Mouse (Mus musculus) inflammation-experienced regulatory T-cells, adult 6 months (primary cell): ENCODE results near the gene Mmp23. TPM values are rescaled to one million over a fixed set of nuclear protein-coding genes. Genes with fewer than 3 reads are reported as not detected.
A peak's percentile ranks its signal among the peaks of the same experiment; 100 is the strongest.
"Not testable (repeated sequence)": the region's sequence is repeated elsewhere in the genome, so short reads cannot be mapped to it uniquely, and the experiment has no call there.

Experiments
- ATAC-seq: one replicate; pipeline ENCODE4 v1.8.0; 2017
- polyA plus RNA-seq, 3 experiments: library from polyadenylated mRNA; unstranded; fragments of 100-300 nt; shearing (Covaris generic); gene quantifications; one replicate each; pipeline ENCODE4 v1.2.1; 2017

Mmp23 gene
- not detected for polyA plus RNA-seq

DNA sequence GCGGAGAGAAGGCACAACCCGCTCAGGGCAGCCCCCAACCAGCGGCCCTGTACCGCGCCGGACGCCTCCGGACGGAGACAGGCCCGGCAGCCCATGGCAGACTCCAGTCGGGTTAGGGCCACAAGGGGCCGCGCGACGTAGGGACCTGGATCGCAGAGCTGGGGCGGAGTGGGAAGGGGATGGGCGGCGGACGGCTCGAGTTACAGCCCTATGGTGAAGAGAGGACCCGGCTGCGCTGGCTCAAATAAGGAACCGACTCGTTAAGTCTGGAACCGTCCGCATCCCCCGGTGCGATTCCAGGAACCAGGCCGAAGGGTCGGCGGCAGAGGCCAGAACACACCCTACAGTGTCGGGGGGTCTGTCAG, at the start of gene Mmp23:
Mmp23 (minus strand) TSS at position 299 of the 365 bp plus-strand sequence.
- ATAC-seq = no peak

DNA sequence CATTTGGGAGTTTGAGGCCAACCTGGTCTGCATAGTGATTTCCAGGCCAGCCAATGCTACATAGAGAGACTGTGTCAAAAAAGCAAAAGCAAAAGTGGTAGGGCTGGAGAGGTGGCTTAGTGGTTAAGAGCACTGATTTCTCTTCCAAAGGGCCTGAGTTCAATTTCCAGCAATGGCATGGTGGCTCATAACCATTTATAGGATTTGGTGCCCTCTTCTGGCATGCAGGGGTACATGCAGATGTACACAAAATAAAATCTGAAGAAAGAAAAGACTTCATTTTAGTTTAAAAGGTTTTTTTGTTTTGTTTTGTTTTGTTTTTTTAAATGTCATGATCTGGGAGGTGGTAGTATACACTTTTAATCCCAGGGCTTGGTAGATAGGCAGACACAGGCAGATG, 47.2 kb upstream of the Mmp23 start:
- peak; percentile 30 for ATAC-seq

DNA sequence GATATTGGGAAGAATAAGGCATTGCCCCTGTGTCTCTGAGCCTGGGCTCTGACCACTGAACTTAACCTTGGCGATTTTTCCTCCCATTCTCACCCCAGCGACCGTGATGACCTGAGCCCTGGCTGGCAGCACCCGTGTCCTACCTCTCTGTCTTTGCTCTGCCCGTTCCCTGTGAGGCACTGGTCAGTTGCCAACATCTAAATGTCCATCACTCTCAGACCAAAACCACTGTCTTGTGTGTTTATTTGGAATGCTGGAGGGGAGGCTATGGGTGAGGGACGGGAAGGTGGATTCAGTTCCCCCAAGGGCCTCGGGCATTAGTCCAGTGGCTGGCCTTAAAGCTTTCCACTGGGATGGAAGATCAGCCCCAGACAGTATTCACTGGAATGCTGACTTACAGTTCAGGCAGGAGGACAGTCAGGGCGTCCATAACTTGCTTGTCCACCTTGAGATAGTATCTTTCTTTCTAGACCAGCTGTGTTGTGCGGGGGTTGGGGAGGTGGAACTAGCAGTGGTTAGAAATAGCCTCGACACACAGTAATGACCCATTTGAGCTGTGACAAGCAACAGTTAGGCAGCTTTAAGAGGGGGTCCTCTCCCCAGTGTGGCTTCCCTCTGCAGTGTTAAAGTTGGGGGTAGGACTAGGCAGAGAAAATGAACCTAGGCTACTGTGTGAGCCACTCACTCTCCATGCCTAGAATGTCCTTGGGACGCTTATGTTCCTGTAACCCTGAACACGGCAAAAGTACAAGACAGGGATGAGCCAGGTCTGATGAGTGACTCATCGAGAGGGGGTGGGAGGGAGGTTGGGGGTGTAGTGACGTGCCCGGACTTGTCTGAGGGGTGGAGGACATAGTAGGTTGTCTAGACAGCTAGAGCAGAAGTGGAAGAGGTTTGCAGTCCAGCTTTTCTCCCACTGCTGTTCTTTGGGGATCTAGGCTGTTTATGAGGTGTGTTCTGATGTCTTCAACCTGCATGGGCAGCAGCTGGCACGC, 43.4 kb upstream of the Mmp23 start:
- no peak for ATAC-seq

DNA sequence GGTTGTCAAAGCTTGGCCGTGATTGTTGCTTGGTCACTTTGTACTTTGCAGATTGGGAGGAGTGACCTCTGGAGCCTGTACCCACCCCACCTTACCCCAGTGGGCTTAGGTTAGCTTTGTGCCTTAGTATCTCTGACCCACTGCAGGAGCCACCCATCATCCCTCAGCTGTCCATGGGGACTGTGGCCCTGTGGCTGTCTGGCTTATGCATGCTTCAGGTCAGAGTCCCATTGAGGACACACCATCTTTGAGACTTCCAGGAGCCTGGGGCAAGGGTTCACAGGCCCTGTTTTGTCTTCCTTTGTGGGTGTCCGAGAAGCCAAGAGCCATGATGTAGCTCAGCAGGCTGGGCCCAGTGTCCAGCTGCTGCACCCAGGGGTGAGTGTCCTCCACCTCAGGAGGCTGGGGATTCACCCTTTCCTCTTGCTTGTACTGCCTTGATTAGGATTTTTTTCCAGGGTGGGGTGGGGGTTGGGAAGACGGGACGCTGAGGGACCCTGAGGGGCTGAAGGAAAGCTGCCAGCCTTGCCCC, 42.4 kb upstream of the Mmp23 start:
- ATAC-seq = no peak

DNA sequence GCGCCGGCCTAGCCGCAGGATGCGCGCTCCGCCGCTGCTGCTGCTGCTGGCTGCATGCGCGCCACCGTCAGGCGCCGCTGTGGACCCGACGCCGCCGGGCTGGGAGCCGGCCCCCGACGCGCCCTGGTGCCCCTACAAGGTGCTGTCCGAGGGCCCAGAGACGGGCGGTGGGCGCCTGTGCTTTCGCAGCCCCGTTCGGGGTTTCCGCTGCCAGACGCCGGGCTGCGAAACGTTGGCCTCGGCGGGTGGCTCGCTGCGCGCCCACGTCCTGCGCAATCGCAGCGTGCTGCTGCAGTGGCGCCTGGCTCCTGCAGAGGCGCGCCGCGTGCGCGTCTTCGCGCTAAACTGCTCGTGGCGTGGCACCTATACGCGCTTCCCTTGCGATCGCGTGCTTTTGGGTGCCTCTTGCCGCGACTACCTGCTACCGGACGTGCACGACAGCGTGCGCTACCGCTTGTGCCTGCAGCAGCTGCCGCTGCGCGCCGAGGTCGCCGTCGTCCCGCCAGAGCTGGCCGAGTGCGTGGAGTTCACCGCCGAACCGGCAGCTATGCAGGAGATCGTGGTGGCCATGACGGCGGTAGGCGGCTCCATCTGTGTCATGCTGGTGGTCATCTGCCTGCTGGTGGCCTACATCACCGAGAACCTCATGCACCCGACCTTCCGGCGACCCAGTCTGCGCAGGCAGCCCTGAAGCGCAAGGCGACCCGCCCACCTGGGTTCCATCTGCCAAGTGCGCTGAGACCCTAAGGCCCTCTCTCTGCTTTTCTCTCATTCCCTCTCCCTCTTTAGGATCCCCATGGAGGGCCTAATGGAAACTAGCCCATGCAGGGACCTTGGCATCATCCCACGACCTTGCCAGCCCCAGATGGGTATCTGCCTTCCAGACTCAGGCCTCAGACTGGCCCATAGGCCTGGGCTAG, 41.6 kb upstream of the Mmp23 start:
- peak; percentile 84 for ATAC-seq

DNA sequence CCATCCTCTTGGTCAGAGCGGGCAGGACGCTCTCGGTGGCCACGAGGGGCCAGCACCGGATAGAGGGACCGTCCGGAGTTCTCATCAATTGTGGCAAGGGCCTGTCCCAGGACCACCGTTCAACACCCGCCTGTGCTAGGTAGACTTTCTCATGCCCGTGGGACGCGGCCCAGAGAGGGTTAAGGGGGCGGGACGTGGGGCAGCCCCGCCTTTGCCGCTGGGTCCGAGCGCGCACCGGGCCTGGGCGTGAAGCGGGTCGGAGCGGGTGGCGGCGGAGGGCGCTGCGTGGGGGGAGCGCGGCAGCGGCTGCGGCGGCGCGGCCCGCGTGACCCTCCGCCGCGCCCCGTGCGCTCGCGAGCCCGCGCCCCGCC, 40.9 kb upstream of the Mmp23 start, which contains the start of gene Fndc10:
Fndc10 (plus strand) TSS at position 232 of the 371 bp plus-strand sequence.
- peak; percentile 53 for ATAC-seq

DNA sequence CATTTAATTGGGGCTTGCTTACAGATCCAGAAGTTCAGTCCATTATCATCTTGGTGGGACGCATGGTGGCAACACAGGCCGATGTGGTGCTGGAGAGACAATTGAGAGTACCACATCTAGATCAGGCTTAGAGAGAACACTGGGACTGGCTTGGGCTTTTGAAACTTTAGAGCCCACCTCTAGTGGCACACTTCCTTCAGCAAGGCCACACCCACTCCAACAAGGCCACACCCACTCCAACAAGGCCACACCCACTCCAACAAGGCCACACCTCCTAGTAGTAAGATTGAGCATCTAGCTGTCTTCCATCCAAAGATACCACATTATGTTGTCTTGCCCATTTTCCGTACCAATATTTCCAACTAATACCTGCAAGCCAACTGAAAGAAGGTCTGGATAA, 39.2 kb upstream of the Mmp23 start:
- no peak for ATAC-seq

GRCm38 (mm10) chr4:155690571-155691375, 37.6 kb upstream of the Mmp23 start:
- no peak for ATAC-seq

- not testable (repeated sequence) for ATAC-seq
Measured at GRCm38 (mm10) chr4:155687764-155688163, 34.6 kb upstream of the Mmp23 start.

DNA sequence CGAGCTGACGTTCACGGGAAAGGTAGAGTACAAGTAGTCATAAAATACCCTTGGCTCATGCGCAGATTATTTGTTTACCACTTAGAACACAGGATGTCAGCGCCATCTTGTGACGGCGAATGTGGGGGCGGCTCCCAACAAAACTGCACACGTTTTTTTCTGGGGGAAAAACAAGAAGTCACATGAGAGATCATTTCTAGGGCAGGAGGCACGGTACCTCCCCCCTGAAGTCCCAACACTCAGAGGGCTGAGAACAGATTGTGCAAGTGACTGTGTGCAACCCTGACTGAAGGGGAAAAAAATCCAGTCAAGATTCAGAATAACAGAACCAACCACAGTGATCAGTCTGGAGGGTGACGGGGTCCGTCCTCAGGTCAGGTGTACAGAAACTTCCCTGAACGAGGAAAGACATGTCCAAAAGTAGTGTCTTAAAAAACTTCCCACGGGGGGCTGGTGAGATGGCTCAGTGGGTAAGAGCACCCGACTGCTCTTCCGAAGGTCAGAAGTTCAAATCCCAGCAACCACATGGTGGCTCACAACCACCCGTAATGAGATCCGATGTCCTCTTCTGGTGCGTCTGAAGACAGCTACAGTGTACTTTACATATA, 30.6 kb upstream of the Mmp23 start:
- not testable (repeated sequence) for ATAC-seq

- no peak for ATAC-seq
Measured at GRCm38 (mm10) chr4:155675991-155676390, 22.8 kb upstream of the Mmp23 start.

DNA sequence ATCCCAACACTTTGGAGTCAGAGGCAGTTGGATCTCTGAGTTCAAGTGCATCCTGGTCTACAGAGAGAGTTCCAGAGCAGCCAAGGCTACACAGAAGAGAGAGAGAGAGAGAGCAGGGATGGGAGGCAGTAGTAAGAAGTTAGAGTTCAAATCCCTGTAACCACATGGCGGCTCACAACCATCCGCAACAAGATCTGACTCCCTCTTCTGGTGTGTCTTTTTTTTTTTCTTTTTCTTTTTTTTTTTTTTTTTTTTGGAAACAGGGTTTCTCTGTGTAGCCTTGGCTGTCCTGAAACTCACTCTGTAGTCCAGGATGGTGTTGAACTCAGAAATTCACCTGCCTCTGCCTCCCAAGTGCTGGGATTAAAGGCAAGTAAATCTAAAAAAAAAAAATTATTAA, 18.9 kb upstream of the Mmp23 start:
- ATAC-seq = no peak

- not testable (repeated sequence) for ATAC-seq
Measured at GRCm38 (mm10) chr4:155670236-155670635, 17.1 kb upstream of the Mmp23 start.

- no peak for ATAC-seq
Measured at GRCm38 (mm10) chr4:155669598-155670075, 16.5 kb upstream of the Mmp23 start.

GRCm38 (mm10) chr4:155668689-155669597, 15.8 kb upstream of the Mmp23 start, which contains the start of gene Mib2:
Gene Mib2, minus strand, starts transcription at chr4:155669198.
- peak; percentile 97 for ATAC-seq

- no peak for ATAC-seq
Measured at GRCm38 (mm10) chr4:155666903-155667302, 13.7 kb upstream of the Mmp23 start.

- no peak for ATAC-seq
Measured at GRCm38 (mm10) chr4:155660641-155661040, 7.5 kb upstream of the Mmp23 start.

DNA sequence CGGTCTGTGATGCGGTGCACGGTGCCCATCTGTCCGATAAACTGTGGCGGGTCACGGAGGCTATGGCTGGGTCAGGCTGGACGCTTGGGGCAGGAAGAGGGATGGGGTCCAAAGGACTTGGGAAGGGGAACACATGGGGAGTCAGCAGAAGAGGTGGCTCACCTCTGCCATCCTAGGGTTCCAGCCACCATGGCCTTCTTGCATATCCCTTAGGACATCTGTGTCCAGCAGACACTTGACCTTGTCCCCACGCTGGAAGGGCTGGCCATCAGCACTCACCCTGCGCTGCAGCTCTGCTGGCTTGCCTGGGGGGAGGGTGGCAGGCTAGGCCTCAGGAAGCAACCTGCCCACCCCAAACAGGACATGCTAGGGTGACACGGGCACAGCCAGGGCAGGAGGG, 5.8 kb upstream of the Mmp23 start:
- ATAC-seq = no peak

DNA sequence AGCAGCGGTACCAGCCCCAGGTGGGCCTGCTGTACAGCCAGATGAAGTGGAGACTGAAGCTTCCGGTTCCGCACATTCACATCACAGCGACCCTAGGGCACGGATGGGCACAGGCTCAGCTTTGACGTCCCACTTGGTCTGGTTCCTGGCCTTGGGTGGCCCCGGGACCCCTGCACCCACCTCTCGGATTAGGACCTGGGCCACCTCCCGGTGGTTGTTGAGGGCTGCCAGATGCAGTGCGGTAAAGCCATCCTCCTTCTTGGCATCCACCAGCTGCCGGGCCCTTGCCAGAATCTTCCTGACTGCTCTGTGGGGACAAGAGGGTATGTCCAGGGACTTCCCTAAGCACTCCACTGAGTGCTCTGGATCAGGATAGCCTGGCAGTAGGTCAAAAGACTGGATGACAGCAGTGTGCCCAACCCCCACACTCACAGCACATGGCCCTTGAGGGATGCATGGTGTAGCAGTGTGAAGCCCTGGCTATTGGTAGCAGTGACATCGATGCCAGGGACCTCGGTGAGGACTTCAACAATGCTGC, 3.1 kb upstream of the Mmp23 start:
- ATAC-seq = no peak
